Mouse (Mus musculus): Measurements from ENCODE around the gene Wnt3a. TPM values are rescaled to one million over a fixed set of nuclear protein-coding genes. Genes with fewer than 3 reads are reported as not detected.

Wnt3a gene
- polyA plus RNA-seq, 1 experiment from 2014 or later: not detected

DNA sequence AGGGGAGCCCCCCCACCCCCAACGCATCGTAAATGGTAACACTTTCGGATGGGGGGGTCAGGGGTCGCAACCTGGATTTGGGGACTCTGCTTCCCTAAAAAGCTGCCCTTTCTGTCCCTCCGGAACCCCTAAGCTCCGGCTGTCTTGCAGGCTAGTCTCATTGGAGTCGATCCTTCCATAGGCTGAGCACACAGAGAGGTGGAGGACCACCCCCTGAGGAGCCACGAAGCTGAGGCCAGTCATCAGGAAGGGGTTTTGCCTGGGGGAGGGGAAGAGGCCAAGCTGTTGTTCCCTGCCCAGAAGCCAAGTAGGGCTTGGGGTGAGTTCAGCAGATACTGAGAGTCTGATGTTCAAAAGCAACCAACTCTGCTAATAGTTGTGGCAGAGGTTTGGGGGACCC lies 26.0 kb downstream of the Wnt3a start:
- H3K27me3 ChIP-seq (ENCODE audit: control insufficient read depth, insufficient read depth, low read length): peaks cover 17% of the 10 kb centered on the region
- H3K9ac ChIP-seq (replicated peaks; ENCODE audit: low read depth, low read length): peak overlapping the region; percentile 33; the same call in 1 of the 2 replicates
- peak overlapping the region; percentile 95 for H3K4me2 ChIP-seq (replicated peaks; ENCODE audit: low read depth, low read length)
- no peaks in the 10 kb centered on the region for H3K36me3 ChIP-seq (ENCODE audit: control insufficient read depth, insufficient read depth, low read length)
- peak overlapping the region; percentile 52 for H3K4me3 ChIP-seq (ENCODE audit: low read depth, low read length)
- no peak for ATAC-seq (ENCODE audit: insufficient number of reproducible peaks, insufficient read depth, low FRiP score, low read depth)
- H3K4me1 ChIP-seq (ENCODE audit: control insufficient read depth, insufficient read depth, low read length): peaks cover 3% of the 10 kb centered on the region; the same call in 1 of the 2 replicates
- WGBS: 9% methylated on average over 8 of the region's 8 CpGs
- no peak overlapping the region for H3K27ac ChIP-seq (ENCODE audit: low read length)
- H3K9me3 ChIP-seq (ENCODE audit: control insufficient read depth, low read depth, low read length): no peaks in the 10 kb centered on the region; the same call in 1 of the 2 replicates

DNA sequence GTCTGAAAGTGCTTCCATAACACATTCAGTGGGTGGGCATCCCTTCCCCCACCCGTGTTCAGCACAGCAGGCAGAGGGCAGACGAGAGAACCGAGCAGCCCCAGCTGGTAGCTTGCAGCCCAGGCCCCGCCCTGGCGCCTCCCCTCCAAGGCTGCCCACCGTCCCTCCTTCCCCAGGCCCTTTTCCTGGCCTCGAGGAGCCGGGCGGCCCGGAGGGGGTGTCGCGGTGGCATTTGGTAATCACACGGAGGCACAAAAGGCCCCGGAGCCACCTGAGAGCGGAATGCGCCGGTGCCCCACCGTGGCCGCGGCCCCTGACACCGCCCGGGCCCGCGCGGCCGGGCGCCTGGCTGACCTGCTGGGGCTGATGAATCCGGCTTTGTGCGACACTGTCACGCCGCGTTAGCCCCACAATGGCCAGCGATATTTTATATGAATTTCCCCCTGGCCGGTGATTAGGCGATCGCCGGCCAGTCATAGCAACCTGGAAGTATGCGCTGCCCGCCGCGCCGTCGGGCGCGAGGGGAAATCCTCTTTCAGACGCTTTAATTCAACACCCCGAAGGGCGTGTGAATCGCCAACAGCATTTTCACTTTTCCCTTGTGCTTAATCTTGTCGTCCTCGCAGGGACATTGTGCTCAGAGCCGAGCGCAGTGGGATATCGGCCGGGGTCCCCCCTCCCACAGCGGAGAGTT lies 26.5 kb downstream of the Wnt3a start:
- WGBS: under 1% methylated on average over 56 of the region's 56 CpGs
- Histone ChIP-seq H3K4me2 (replicated peaks; ENCODE audit: low read depth, low read length) (peak overlapping the region; percentile 95), H3K9ac (replicated peaks; ENCODE audit: low read depth, low read length) (peak overlapping the region; percentile 33), H3K9me3 (ENCODE audit: control insufficient read depth, low read depth, low read length) (no peaks in the 10 kb centered on the region; the same call in 1 of the 2 replicates), H3K27me3 (ENCODE audit: control insufficient read depth, insufficient read depth, low read length) (peaks cover 17% of the 10 kb centered on the region), H3K36me3 (ENCODE audit: control insufficient read depth, insufficient read depth, low read length) (no peaks in the 10 kb centered on the region), H3K4me3 (ENCODE audit: low read depth, low read length) (peak overlapping the region; percentile 52), H3K4me1 (ENCODE audit: control insufficient read depth, insufficient read depth, low read length) (peaks cover 3% of the 10 kb centered on the region; the same call in 1 of the 2 replicates), H3K27ac (ENCODE audit: low read length) (no peak overlapping the region)
- peak; percentile 58 for ATAC-seq (ENCODE audit: insufficient number of reproducible peaks, insufficient read depth, low FRiP score, low read depth)

DNA sequence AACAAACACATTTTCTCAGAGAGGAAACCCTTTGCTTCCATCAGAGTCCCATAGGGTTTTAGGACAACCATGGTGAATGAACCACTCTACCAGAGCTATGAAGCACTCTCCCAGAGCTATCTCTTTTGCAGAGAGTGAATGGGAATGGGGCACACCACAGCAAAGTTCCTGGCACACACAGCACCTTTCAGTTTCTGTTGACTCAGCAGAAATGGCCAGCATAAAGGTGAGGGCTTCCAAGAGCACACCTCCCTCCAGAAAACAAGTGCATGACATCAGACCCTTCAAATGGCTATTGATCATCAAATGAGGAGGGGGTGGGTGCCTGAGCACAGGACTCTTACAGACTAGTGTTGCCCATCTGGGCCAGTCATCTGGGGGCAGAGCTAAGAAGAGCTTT lies 28.2 kb downstream of the Wnt3a start:
- ATAC-seq (ENCODE audit: insufficient number of reproducible peaks, insufficient read depth, low FRiP score, low read depth): no peak

DNA sequence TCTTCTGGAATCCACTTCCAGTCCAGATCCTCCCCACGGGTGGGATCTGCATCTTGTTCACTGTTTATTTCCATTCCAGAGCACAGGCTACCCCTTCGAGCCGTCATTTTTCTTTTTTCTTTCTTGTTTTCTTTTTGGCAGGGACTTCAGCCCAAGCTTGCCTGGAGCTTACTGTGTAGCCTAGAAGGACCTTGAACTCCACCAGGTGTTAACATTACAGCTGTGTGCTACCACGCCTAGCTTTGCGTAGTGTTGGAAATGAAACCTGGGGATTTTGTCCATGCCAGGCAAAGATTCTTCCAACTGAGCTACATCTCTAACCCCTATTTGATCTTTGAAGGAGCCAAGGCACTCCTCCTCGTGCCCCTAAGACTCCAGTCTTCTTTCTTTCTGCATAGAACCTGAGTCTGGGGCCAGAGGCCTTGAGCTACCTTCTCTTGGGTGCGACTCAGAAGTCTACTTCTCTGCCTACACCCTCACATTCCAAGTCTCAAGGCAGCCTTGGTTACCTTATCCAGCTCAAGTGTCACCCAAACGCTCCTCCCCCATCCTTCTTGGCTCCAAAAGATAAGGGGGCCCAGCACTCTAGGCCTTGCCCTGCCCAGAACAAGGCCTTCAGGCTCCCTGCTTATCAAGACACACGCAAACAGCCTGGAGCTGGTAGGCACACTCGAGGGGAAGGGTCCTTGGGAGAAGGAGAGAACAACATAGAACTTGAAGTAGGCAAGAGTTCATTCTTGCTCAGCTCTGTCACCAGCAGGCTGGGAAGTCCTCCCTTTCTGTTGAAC lies 29.7 kb downstream of the Wnt3a start:
- Histone ChIP-seq H3K4me2 (replicated peaks; ENCODE audit: low read depth, low read length) (no peak overlapping the region), H3K27me3 (ENCODE audit: control insufficient read depth, insufficient read depth, low read length) (peaks cover 13% of the 10 kb centered on the region), H3K9ac (replicated peaks; ENCODE audit: low read depth, low read length) (no peak overlapping the region), H3K4me1 (ENCODE audit: control insufficient read depth, insufficient read depth, low read length) (peaks cover 3% of the 10 kb centered on the region; the same call in 1 of the 2 replicates), H3K36me3 (ENCODE audit: control insufficient read depth, insufficient read depth, low read length) (no peaks in the 10 kb centered on the region), H3K4me3 (ENCODE audit: low read depth, low read length) (no peak overlapping the region), H3K27ac (ENCODE audit: low read length) (no peak overlapping the region), H3K9me3 (ENCODE audit: control insufficient read depth, low read depth, low read length) (no peaks in the 10 kb centered on the region)
- peak; percentile 89 for ATAC-seq (ENCODE audit: insufficient number of reproducible peaks, insufficient read depth, low FRiP score, low read depth)
- WGBS: 63% methylated on average over 10 of the region's 10 CpGs

More for the DNA sequence above, 28.2 kb downstream of the Wnt3a start:
- no peak overlapping the region for H3K27ac ChIP-seq (ENCODE audit: low read length)
- H3K9me3 ChIP-seq (ENCODE audit: control insufficient read depth, low read depth, low read length): no peaks in the 10 kb centered on the region
- H3K4me2 ChIP-seq (replicated peaks; ENCODE audit: low read depth, low read length): no peak overlapping the region
- H3K36me3 ChIP-seq (ENCODE audit: control insufficient read depth, insufficient read depth, low read length): no peaks in the 10 kb centered on the region
- peaks cover 3% of the 10 kb centered on the region; the same call in 1 of the 2 replicates for H3K4me1 ChIP-seq (ENCODE audit: control insufficient read depth, insufficient read depth, low read length)
- H3K27me3 ChIP-seq (ENCODE audit: control insufficient read depth, insufficient read depth, low read length): peaks cover 17% of the 10 kb centered on the region
- H3K4me3 ChIP-seq (ENCODE audit: low read depth, low read length): no peak overlapping the region
- H3K9ac ChIP-seq (replicated peaks; ENCODE audit: low read depth, low read length): no peak overlapping the region

DNA sequence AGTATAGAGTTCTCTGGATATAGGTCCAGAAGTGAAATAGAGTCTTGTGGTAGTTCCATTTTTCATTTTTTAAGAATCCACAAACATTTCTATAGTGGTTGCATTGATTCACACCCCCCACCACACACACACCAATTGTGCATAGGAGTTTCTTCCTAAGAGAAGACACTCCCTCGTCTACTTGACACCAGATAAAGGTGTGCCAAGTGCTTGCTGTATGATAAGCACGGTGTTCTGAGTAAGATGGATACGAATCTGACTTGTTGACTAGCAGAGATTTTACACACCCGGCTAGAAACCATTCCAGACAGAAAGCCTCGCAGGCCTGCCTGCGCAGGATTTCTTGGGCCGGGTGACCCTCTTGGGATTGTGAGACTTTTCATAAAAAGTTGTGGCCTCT lies 30.9 kb downstream of the Wnt3a start:
- Histone ChIP-seq H3K27me3 (ENCODE audit: control insufficient read depth, insufficient read depth, low read length) (0 out of 2 replicates have a peak, but pooled peaks cover 3% of the 10 kb centered on the region), H3K9me3 (ENCODE audit: control insufficient read depth, low read depth, low read length) (no peaks in the 10 kb centered on the region), H3K4me2 (replicated peaks; ENCODE audit: low read depth, low read length) (no peak overlapping the region), H3K9ac (replicated peaks; ENCODE audit: low read depth, low read length) (no peak overlapping the region), H3K27ac (ENCODE audit: low read length) (no peak overlapping the region), H3K4me3 (ENCODE audit: low read depth, low read length) (no peak overlapping the region), H3K36me3 (ENCODE audit: control insufficient read depth, insufficient read depth, low read length) (no peaks in the 10 kb centered on the region), H3K4me1 (ENCODE audit: control insufficient read depth, insufficient read depth, low read length) (peaks cover 3% of the 10 kb centered on the region; the same call in 1 of the 2 replicates)
- no peak for ATAC-seq (ENCODE audit: insufficient number of reproducible peaks, insufficient read depth, low FRiP score, low read depth)
- WGBS: 75% methylated on average over 7 of the region's 7 CpGs

DNA sequence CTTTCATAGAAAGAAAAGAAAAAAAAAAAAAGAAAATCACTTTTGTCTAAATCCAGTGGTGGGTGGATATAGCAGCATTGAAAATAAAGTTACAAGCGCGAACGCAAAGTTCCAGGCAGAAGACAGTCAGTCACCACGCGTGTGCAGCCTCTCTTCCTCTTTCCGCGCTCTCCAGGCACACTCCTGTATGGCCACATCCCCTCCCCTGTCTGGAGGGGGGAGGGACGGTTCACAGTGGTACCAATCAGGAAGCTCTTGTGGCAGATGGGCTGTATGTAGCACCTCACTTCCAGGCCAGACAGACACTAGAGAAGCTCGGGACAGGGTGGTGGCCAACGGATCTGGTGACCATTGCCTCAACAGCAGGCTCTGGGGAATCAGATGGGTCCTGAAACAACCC lies 42.5 kb downstream of the Wnt3a start:
- Histone ChIP-seq H3K4me2 (replicated peaks; ENCODE audit: low read depth, low read length) (no peak overlapping the region), H3K27ac (ENCODE audit: low read length) (no peak overlapping the region), H3K9ac (replicated peaks; ENCODE audit: low read depth, low read length) (no peak overlapping the region), H3K4me1 (ENCODE audit: control insufficient read depth, insufficient read depth, low read length) (no peaks in the 10 kb centered on the region), H3K27me3 (ENCODE audit: control insufficient read depth, insufficient read depth, low read length) (no peaks in the 10 kb centered on the region), H3K4me3 (ENCODE audit: low read depth, low read length) (no peak overlapping the region), H3K9me3 (ENCODE audit: control insufficient read depth, low read depth, low read length) (no peaks in the 10 kb centered on the region), H3K36me3 (ENCODE audit: control insufficient read depth, insufficient read depth, low read length) (no peaks in the 10 kb centered on the region)
- WGBS: 53% methylated on average over 10 of the region's 10 CpGs
- ATAC-seq (ENCODE audit: insufficient number of reproducible peaks, insufficient read depth, low FRiP score, low read depth): no peak

DNA sequence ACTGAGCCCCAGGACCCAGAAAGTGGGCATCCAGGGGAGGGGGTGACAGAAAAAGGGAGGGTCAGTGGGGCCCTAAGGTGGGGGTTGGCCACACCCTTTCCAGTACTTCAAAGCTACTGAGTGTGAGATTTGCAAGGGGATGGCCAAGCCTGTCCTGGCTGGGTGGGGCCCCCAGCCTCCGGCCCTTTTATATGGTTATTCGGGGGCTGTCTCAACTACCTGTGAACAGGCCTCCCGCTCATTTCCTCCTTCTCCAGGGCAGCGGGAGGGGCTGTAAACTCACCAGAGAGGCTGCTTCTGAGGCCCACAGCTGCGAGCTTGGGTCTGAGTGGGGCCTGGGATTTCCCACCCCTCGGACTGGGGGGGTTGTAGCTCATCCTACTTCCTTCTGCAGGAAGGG lies 46.7 kb downstream of the Wnt3a start:
- H3K4me3 ChIP-seq (ENCODE audit: low read depth, low read length): no peak overlapping the region
- ATAC-seq (ENCODE audit: insufficient number of reproducible peaks, insufficient read depth, low FRiP score, low read depth): no peak
- no peaks in the 10 kb centered on the region for H3K36me3 ChIP-seq (ENCODE audit: control insufficient read depth, insufficient read depth, low read length)
- H3K27ac ChIP-seq (ENCODE audit: low read length): no peak overlapping the region
- 23% methylated on average over 6 of the region's 6 CpGs for WGBS
- no peaks in the 10 kb centered on the region for H3K9me3 ChIP-seq (ENCODE audit: control insufficient read depth, low read depth, low read length)
- H3K4me1 ChIP-seq (ENCODE audit: control insufficient read depth, insufficient read depth, low read length): no peaks in the 10 kb centered on the region
- no peak overlapping the region for H3K4me2 ChIP-seq (replicated peaks; ENCODE audit: low read depth, low read length)
- no peak overlapping the region for H3K9ac ChIP-seq (replicated peaks; ENCODE audit: low read depth, low read length)
- H3K27me3 ChIP-seq (ENCODE audit: control insufficient read depth, insufficient read depth, low read length): no peaks in the 10 kb centered on the region

DNA sequence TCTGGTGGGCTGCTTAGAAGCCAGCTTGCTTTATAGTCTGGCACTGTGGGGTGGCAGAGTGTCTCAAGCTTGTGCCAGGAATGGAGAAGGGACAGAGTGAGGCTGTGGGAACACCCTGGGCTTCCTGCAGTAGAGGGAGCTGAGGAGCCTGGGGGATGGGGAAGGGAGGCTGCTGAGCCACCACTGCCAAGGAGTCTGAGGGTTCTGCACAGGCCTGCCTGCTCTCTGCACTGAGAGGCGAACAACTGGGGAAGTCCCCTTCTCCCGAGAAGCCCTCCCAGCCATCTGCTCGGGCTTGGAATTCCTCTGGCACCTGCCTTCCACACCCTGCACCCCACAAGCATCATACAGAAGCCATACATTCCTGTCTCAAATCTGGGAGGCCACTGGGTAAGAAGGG lies 48.7 kb downstream of the Wnt3a start:
- no peaks in the 10 kb centered on the region for H3K36me3 ChIP-seq (ENCODE audit: control insufficient read depth, insufficient read depth, low read length)
- WGBS: 11% methylated on average over 3 of the region's 3 CpGs

More for the DNA sequence above, 48.7 kb downstream of the Wnt3a start:
- ATAC-seq (ENCODE audit: insufficient number of reproducible peaks, insufficient read depth, low FRiP score, low read depth): no peak
- no peak overlapping the region for H3K9ac ChIP-seq (replicated peaks; ENCODE audit: low read depth, low read length)
- H3K9me3 ChIP-seq (ENCODE audit: control insufficient read depth, low read depth, low read length): no peaks in the 10 kb centered on the region
- H3K4me3 ChIP-seq (ENCODE audit: low read depth, low read length): no peak overlapping the region
- H3K27ac ChIP-seq (ENCODE audit: low read length): no peak overlapping the region
- no peaks in the 10 kb centered on the region for H3K4me1 ChIP-seq (ENCODE audit: control insufficient read depth, insufficient read depth, low read length)
- no peak overlapping the region for H3K4me2 ChIP-seq (replicated peaks; ENCODE audit: low read depth, low read length)
- no peaks in the 10 kb centered on the region for H3K27me3 ChIP-seq (ENCODE audit: control insufficient read depth, insufficient read depth, low read length)
